Mouse (Mus musculus) spleen, postnatal 0 days (tissue): Measurements from ENCODE around the gene Abhd17c. TPM values are rescaled to one million over a fixed set of nuclear protein-coding genes. Genes with fewer than 3 reads are reported as not detected.

Source experiments
- polyA plus RNA-seq: library from polyadenylated mRNA; unstranded; fragments of >200 nt; fragmentation: Nextera tagmentation; extraction: Ambion mirVana; gene quantifications from 2 replicates; pipeline ENCODE4 v1.2.1, GENCODE M21; 2015

Abhd17c gene
- polyA plus RNA-seq: 17.1 and 18.9 TPM in 2 replicates

GRCm38 (mm10) chr7:84151001-84151959 is at the start of gene Abhd17c:
TSS of gene Abhd17c (minus strand) at chr7:84151893.

GRCm38 (mm10) chr7:84086039-84086829 is 65.5 kb downstream of the Abhd17c start, which contains the start of gene Cemip:
TSS of gene Cemip (minus strand) at chr7:84086502.

Other genes starting within 250 kb of the Abhd17c start
- 0.52 and 0.57 TPM in 2 replicates for gene Cemip, start 65.4 kb downstream of the Abhd17c start, polyA plus RNA-seq